Mouse (Mus musculus) ES-Bruce4 (cell line): ENCODE data around the gene Sema3c. TPM values are rescaled to one million over a fixed set of nuclear protein-coding genes. Genes with fewer than 3 reads are reported as not detected.

Source experiments
- H3K27ac ChIP-seq: 2 replicates; pipeline ENCODE4 v1.5.1; 2012; ENCODE audit warnings: low read length, inconsistent platforms; ENCODE audit not compliant: insufficient read depth
- H3K27me3 ChIP-seq: 2 replicates; pipeline ENCODE4 v1.6.1; 2012; ENCODE audit warnings: mild to moderate bottlenecking, low read length, inconsistent platforms; ENCODE audit not compliant: control insufficient read depth, poor library complexity, insufficient read depth, severe bottlenecking
- H3K36me3 ChIP-seq: 2 replicates; pipeline ENCODE4 v1.6.1; 2012; ENCODE audit warnings: inconsistent platforms, mild to moderate bottlenecking, low read length, moderate library complexity; ENCODE audit not compliant: control insufficient read depth, poor library complexity, insufficient read depth, severe bottlenecking
- H3K4me1 ChIP-seq: one replicate; pipeline ENCODE4 v1.8.1; 2011; ENCODE audit warnings: low read length; ENCODE audit not compliant: control insufficient read depth, insufficient read depth
- H3K4me3 ChIP-seq: 2 replicates; pipeline ENCODE4 v1.5.1; 2011; ENCODE audit warnings: low read depth, mild to moderate bottlenecking, low read length
- H3K9ac ChIP-seq: 2 replicates; pipeline ENCODE4 v1.6.1; 2012; ENCODE audit warnings: low read depth, mild to moderate bottlenecking, inconsistent platforms; ENCODE audit not compliant: poor library complexity, severe bottlenecking
- H3K9me3 ChIP-seq: replicated peaks from 2 replicates; pipeline ENCODE4 v1.6.1; 2012; ENCODE audit warnings: mild to moderate bottlenecking, low read length, inconsistent platforms; ENCODE audit not compliant: control insufficient read depth, poor library complexity, insufficient read depth, severe bottlenecking
- CTCF ChIP-seq: IDR thresholded peaks from one replicate; pipeline ENCODE4 v1.8.1; 2011; ENCODE audit warnings: low read depth, low read length
- EP300 ChIP-seq: IDR thresholded peaks from 2 replicates; pipeline ENCODE4 v1.6.1; 2011; ENCODE audit warnings: low read depth, low read length; ENCODE audit not compliant: insufficient read depth
- POLR2A ChIP-seq: IDR thresholded peaks from one replicate; pipeline ENCODE4 v1.8.1; 2011; ENCODE audit warnings: low read length; ENCODE audit not compliant: insufficient read depth
- polyA plus RNA-seq: library from polyadenylated mRNA; stranded (reverse); fragments of >200 nt; gene quantifications from 2 replicates; pipeline ENCODE4 v1.2.4, GENCODE M21; 2011; ENCODE audit warnings: low read depth; ENCODE audit not compliant: missing spikeins, insufficient read depth, insufficient read length

Gene Sema3c
- polyA plus RNA-seq, 1 experiment: 11.4 TPM

DNA sequence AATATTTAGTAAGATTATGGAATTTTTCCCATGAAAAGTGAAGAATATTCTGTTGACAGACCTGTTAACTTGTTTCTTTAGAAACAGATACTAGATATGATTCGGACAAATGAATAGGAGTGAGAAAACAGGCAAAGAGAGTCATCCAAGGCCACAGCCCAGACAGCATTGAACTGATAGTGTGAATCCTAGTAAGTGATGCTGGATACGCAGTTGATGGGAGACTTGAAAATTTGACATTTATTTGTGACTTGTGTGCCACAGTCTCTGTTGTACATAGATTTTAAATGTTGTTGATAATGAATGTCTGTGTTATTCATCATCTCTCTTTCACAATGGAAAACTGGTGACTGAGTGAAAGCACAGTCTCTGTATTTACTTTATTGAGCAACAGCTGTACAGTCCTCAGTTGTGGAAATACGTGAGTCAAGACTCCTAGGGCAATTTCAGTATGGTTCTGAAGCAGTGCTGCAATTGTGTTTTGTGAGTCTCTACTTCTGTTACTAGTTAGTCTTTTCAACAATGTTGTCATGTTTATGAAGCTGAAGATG, 17.3 kb upstream of the Sema3c start:
- TF ChIP-seq CTCF (no peak), EP300 (no peak), POLR2A (no peak)
- Histone ChIP-seq H3K27me3 (no peaks in the 10 kb centered on the region), H3K36me3 (no peaks in the 10 kb centered on the region), H3K4me3 (no peak overlapping the region), H3K27ac (no peak overlapping the region), H3K9ac (no peak overlapping the region), H3K4me1 (no peaks in the 10 kb centered on the region), H3K9me3 (no peaks in the 10 kb centered on the region)

DNA sequence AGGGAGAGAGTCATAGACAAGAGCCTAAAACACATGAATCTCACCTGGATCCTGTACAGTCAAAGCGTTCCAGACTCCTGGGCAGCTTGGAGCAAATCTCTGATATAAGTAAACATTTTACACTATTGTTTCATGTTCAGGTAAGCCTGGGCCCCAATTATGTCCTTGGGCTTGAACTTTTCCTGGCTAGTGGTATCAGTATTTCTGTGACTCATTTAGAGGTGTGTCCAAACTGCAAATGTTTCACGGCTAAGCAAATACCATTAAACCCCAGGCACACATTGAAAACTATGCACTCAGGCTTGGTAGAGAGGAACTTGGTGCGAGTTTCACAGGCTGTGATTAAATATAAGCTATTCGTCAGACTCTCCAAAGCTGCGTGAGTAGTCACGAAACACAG, 2.5 kb upstream of the Sema3c start:
- no peak overlapping the region for H3K9ac ChIP-seq
- H3K4me1 ChIP-seq: no peaks in the 10 kb centered on the region
- no peaks in the 10 kb centered on the region; the same call in 1 of the 2 replicates for H3K27me3 ChIP-seq
- no peak overlapping the region for H3K4me3 ChIP-seq
- no peaks in the 10 kb centered on the region for H3K9me3 ChIP-seq
- no peak overlapping the region for H3K27ac ChIP-seq
- H3K36me3 ChIP-seq: no peaks in the 10 kb centered on the region
- TF ChIP-seq CTCF (no peak), POLR2A (no peak), EP300 (no peak)

DNA sequence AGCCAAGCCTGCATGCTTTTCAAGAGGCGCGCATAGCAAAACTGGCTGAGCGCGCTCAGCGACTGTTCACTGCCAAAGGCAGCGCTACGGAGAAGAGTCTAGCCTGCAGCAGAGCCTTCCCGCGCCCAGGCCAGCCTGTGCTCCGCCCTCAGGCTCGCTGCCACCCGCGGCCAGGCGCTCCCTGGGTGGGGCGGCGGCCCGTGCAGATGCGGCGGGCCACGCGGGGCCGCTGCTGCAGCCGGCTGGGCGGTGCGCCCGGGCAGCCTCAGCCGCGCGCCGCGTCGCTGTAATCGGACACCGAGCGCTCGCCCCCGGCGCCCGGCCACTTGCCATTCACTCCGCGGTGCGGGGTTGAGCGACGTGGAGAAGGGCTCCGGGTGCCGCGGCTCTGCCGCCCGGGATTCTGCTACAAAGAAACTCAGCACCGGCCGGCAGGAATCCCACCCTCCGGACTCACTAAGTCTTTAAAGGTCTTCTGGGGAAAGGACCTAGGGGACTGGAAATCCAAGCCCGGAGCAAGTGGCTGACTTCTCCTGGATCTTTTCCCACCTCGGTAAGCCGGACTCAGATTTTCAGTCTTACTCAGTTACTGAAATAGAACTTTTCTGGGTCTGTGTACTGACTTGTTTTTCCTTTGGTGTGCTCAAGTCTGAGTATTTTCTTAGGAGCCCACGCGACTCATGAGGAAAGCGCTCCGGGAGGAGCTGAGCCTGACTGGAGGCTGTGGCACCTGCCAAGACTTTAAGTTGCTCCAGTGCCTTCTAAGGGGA, 517 bp downstream of the Sema3c start:
- peak overlapping the region; percentile 8 for H3K9ac ChIP-seq
- H3K36me3 ChIP-seq: no peaks in the 10 kb centered on the region
- H3K9me3 ChIP-seq: no peaks in the 10 kb centered on the region
- H3K27me3 ChIP-seq: no peaks in the 10 kb centered on the region; the same call in 1 of the 2 replicates
- H3K27ac ChIP-seq: no peak overlapping the region
- H3K4me1 ChIP-seq: no peaks in the 10 kb centered on the region
- TF ChIP-seq EP300 (no peak), CTCF (no peak), POLR2A (no peak)
- peak overlapping the region; percentile 65 for H3K4me3 ChIP-seq

DNA sequence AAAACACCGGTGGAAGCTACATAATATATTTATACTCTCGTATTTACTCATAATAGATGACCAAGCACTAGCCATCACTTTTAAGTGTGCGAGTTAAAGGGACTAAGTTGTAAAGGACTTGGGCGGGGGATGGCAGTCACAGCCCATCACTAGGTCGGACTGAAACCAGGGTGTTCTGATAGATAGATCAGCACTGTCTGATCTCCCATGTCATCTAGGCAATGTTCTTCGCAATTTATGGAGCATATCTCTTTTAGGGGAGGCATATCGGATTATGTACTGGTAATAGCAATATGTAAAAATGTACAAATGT, 1.1 kb downstream of the Sema3c start:
- no peak overlapping the region; the same call in 1 of the 2 replicates for H3K4me3 ChIP-seq
- no peaks in the 10 kb centered on the region for H3K9me3 ChIP-seq
- TF ChIP-seq CTCF (no peak), EP300 (no peak), POLR2A (no peak)
- no peaks in the 10 kb centered on the region for H3K4me1 ChIP-seq
- no peak overlapping the region; the same call in 1 of the 2 replicates for H3K9ac ChIP-seq
- H3K27ac ChIP-seq: no peak overlapping the region
- no peaks in the 10 kb centered on the region for H3K36me3 ChIP-seq
- no peaks in the 10 kb centered on the region; the same call in 1 of the 2 replicates for H3K27me3 ChIP-seq

DNA sequence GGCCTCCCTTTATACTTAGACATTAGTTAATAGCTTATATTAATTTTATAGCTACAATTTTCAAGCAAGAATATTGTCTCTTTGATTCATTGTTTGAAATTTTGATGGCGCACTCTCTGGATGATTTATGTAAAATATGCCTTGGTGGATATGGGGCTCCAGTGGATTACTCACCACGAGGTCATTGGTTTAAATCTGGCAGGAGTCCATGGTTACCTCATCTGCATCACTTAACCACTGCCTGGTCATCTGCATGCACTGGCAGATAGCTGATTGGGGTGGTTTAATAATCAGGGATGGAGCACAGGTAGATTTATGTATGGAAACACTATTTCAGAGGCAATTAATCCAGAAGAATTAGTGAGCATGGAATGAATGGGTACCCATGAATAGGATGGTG, 2.0 kb downstream of the Sema3c start:
- no peak overlapping the region for H3K9ac ChIP-seq
- H3K4me3 ChIP-seq: no peak overlapping the region
- no peaks in the 10 kb centered on the region; the same call in 1 of the 2 replicates for H3K27me3 ChIP-seq
- no peaks in the 10 kb centered on the region for H3K9me3 ChIP-seq
- no peak for TF ChIP-seq CTCF
- no peak overlapping the region for H3K27ac ChIP-seq
- no peaks in the 10 kb centered on the region for H3K36me3 ChIP-seq
- no peaks in the 10 kb centered on the region for H3K4me1 ChIP-seq

DNA sequence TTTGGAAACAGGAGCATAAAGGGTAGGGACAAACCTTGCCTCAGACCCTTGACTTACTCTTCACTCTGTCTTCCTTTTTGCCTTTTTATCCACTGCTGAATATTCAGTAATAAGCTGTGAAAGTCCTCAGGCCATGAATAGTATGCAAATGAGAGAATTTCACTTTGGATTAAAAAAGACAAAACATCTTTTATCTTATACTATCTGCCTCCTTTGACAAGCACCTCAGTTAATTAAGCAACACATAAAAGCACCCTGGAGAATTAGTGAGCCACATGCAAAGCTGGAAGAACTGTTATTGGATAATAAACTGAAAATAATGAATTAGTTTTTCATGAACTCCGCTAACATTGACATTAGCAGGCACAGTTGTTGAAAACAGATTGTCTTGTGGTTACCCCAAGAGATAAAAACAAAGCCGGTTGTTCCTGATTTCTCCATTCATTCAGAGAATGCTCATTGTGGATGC, 8.0 kb downstream of the Sema3c start:
- Histone ChIP-seq H3K4me1 (no peaks in the 10 kb centered on the region), H3K4me3 (no peak overlapping the region), H3K27me3 (no peaks in the 10 kb centered on the region), H3K9me3 (no peaks in the 10 kb centered on the region), H3K9ac (no peak overlapping the region), H3K36me3 (no peaks in the 10 kb centered on the region), H3K27ac (no peak overlapping the region)
- TF ChIP-seq POLR2A: no peak
- TF ChIP-seq CTCF: no peak
- TF ChIP-seq EP300: no peak
